Mouse (Mus musculus) mesoderm, embryonic 11.5 days (tissue): ENCODE results near the gene Gm10188.

Experiments
- DNase-seq: peaks from one replicate; pipeline ENCODE4 v3.0.0-alpha.2; 2012; ENCODE audit warnings: low read depth, low spot score

Gene Gm10188

GRCm38 (mm10) chr1:132226297-132227080, 3.1 kb downstream of the Gm10188 start:
- no peak for DNase-seq

GRCm38 (mm10) chr1:132222166-132222565, 7.4 kb downstream of the Gm10188 start:
- no peak for DNase-seq

GRCm38 (mm10) chr1:132221627-132222026, 7.9 kb downstream of the Gm10188 start:
- DNase-seq = no peak

- no peak for DNase-seq
Observed at GRCm38 (mm10) chr1:132216276-132216675, 13.3 kb downstream of the Gm10188 start.

- no peak for DNase-seq
Observed at GRCm38 (mm10) chr1:132213076-132213475, 16.5 kb downstream of the Gm10188 start.

- DNase-seq = no peak
Observed at GRCm38 (mm10) chr1:132212218-132212617, 17.3 kb downstream of the Gm10188 start.

- no peak for DNase-seq
Observed at GRCm38 (mm10) chr1:132211672-132212071, 17.9 kb downstream of the Gm10188 start.

- DNase-seq = no peak
Observed at GRCm38 (mm10) chr1:132210922-132211321, 18.6 kb downstream of the Gm10188 start.

- no peak for DNase-seq
Observed at GRCm38 (mm10) chr1:132209400-132209799, 20.2 kb downstream of the Gm10188 start.

GRCm38 (mm10) chr1:132208154-132208553, 21.4 kb downstream of the Gm10188 start:
- no peak for DNase-seq

- no peak for DNase-seq
Observed at GRCm38 (mm10) chr1:132206828-132207227, 22.7 kb downstream of the Gm10188 start.

GRCm38 (mm10) chr1:132205958-132206357, 23.6 kb downstream of the Gm10188 start:
- DNase-seq = no peak

GRCm38 (mm10) chr1:132202771-132203170, 26.8 kb downstream of the Gm10188 start:
- DNase-seq = no peak

GRCm38 (mm10) chr1:132201936-132202335, 27.6 kb downstream of the Gm10188 start:
- DNase-seq = no peak

GRCm38 (mm10) chr1:132201511-132201860, 28.1 kb downstream of the Gm10188 start:
- no peak for DNase-seq

- DNase-seq = no peak
Observed at GRCm38 (mm10) chr1:132200562-132201510, 28.7 kb downstream of the Gm10188 start.

GRCm38 (mm10) chr1:132199934-132200333, 29.6 kb downstream of the Gm10188 start:
- no peak for DNase-seq

GRCm38 (mm10) chr1:132199244-132199643, 30.3 kb downstream of the Gm10188 start:
- no peak for DNase-seq

GRCm38 (mm10) chr1:132198401-132199071, 31.0 kb downstream of the Gm10188 start:
- no peak for DNase-seq

GRCm38 (mm10) chr1:132197666-132198065, 31.9 kb downstream of the Gm10188 start:
- no peak for DNase-seq

GRCm38 (mm10) chr1:132196337-132196736, 33.2 kb downstream of the Gm10188 start:
- no peak for DNase-seq

GRCm38 (mm10) chr1:132195681-132196080, 33.9 kb downstream of the Gm10188 start:
- no peak for DNase-seq
